Mouse (Mus musculus): ENCODE measurements around the gene Lag3.

The Lag3 gene

DNA sequence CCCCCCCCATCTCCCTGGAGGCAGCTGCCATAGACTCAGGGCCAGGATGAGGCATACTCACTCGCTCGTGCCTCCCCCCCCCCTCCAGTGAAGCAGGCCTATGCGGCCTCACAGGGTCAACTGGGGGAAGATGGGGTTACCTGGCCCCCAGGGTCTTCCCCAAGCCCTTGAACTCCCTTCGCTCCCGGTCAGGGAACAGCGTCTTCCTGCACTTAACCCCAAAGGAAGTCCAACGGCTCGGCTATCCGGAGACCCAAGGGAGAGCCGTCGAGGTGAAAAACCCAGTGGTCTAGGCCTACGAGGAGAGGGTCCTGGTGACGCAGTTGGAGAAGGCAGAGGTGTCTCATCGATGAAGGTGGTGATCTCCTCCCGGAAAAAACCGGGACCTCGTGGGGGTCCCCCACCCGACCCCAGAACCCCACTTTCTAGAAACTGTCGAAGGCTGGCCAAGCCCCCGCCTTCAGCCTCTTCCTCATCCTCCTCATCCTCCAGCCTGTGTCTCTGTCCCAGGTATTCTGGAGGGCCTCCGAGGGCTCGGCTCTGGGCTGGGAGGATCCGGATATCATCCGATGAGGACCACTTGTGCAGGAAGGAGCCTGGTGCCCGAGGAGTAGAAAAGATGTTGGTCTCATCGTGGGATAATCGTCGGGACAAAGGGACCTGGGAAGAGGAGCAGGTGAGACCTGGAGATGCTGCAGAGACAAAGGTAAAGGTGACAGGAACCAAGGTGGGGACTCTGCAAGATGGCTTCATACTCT is 52.8 kb downstream of the Lag3 start:
- no peak for DNase-seq (ENCODE audit: low spot score)

DNA sequence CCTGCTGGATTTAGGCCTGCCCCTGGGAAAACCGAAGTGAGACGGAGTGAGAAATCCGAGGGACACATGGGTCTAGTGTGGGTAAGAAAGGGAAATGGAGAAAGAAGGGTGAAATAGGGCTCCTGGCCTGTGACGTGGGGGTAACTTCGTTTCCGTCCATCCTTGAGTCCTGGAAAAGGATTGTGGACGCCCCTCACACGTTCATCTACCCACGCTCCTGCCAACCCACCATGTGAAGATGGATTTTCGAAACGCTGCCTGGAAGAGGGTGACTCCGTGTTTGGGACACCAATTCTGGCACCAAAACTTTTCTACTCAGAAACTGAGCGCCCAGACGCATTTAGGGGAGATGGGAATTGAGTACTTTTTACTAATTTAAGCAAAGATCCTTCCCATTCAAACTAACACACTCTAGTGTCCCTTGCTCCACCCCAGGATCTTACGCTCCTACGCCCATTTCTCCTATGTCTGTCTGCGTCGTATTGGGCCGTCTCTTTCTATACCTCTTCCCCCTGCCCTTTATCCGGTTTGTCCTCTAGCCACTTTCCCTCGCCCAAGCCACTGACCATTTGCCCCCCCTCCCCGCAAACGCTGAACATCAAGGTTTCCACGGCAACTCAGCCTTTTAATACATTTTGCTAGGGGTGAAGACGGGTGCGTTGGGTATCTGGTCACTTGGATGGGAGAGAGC is 53.5 kb downstream of the Lag3 start:
- DNase-seq (ENCODE audit: low spot score): no peak

DNA sequence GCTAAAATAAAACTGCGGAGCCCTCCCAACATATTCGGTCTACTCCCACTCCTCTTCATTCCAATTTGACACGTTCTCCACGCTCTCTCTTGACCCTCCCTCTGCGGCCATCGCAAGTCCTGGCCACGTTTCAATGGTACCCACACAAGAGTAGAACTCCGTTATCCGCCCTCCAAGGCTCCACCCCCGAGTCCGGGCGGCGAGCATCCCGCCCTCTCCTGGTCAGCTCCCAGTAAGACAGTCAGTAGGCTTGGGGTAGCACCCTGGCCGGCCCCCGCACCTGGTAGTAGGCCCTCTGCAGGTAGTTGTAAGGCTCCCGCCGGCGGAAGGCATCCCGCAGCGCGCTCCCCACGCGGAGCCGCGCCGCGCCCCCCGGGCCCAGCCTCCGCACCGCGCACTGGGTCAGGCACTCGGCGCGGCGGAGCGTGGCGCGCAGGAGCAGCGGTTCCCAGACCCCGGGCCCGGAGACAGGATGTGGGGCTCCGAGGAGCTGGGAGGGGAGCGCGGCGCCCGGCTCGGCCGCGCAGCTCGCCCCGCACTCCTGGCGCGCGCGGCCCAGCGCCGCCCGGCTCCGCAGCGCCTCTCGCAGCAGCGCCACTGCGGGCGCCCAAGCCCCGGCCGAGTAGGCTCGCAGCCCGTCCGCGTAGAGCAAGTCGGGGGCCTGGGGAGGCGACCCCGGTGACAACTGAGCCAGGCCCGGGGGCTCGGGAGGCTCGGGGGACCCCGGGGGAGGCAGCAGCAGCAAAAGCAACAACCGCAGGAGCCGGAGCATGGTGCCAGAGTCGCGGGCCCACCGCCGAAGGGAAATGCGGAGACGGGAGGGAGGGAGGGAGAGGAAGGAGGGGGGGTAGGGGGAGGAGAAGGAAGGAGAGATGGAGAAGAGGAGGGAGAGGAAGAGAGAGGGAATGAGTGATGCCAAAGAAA is 54.3 kb downstream of the Lag3 start, which contains the start of gene P3h3:
Gene P3h3, minus strand, starts transcription at position 837 of the 924 bp plus-strand sequence.
- DNase-seq (ENCODE audit: low spot score): peak; percentile 40

DNA sequence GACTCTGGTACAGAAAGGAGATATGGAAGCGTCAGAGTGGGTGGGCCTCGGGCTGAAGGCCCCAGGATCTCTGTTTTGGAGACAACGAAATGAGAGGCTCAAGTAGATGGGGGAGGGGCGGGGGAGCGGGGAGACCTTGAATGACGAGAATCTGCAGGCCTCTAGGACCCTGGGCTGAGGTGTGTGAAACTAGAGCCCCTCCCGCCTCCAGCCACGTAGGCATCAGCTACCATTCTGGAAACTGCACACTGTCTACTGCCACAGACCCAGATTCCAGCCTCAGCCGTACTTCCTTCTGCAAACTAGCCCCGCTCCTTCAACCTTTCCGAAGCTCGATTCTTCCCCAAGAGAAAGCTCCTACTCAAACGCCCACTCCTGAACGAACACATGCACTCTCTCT is 55.2 kb downstream of the Lag3 start:
- DNase-seq (ENCODE audit: low spot score): no peak

DNA sequence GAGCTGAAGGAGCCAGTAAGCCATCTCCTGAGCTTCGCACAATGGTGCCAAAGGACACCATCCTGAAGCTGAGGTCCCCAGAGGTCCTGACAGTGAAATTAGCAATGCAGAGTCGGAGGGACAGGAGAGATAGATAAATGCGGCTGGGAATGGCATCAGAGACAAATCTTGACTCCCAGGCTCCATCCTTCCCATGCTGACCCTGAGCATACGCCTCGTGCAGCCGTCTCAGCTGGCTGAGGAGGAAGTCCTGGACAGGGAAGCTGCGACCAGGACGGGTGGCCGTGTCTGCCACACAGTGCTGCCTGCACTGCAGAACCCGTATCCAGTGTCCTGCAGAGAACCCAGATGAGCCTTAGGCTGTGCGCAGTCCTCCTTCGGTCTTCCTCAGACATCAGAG is 56.9 kb downstream of the Lag3 start:
- no peak for DNase-seq (ENCODE audit: low spot score)
